Comparison of ENCODE assay signal across 8 mouse cellular contexts in genomic region chr9:108566815-108567776, GRCm38 (mm10). TPM values are rescaled to one million over a fixed set of nuclear protein-coding genes. Genes with fewer than 3 reads are reported as not detected.
DNase-seq lines count a peak whose midpoint lies in the region; ATAC-seq and TF ChIP-seq lines count a peak whose summit lies in the region.

Gene Ndufaf3 (minus strand): TSS chr9:108567434.

- ATAC-seq in activated CD4-positive, CD25-positive, alpha-beta regulatory T cell, adult 4 months: peak; percentile 72
- ATAC-seq in megakaryocyte progenitor cell, adult 5-6 weeks (replicated peaks; ENCODE audit: poor library complexity): peak; percentile 58

- H3K4me3 ChIP-seq in cortical plate, adult 2 months (ENCODE audit: insufficient read depth, low read length): peak within 1 kb of the TSS; percentile 63

- peaks cover 3% of the 10 kb centered on the region; the same call in 1 of the 2 replicates for H3K4me1 ChIP-seq in cortical plate, adult 2 months (ENCODE audit: control insufficient read depth, insufficient read depth, low read length)

- DNase-seq in gastrocnemius, adult 8-10 months (ENCODE audit: low spot score in 2 of 2): peak; percentile 93 to 94
- DNase-seq in induced T-regulatory cell, adult 2 months (ENCODE audit: low read depth): peak; percentile 97
- DNase-seq in left cerebral cortex, adult 9 months (ENCODE audit: low spot score in 2 of 2): peak; percentile 88 to 97
- peak; percentile 96 for DNase-seq in right cerebral cortex, postnatal 14 days
- peak; percentile 94 to 96 for DNase-seq in urinary bladder, postnatal 36 days (ENCODE audit: low spot score in 2 of 2)

- TF ChIP-seq POLR2A in cortical plate, adult 2 months (IDR thresholded peaks at IDR 0.05; ENCODE audit: extremely low read depth, insufficient read depth, low read length): peak; percentile 98

- peak within 1 kb of the TSS; percentile 89 for H3K27ac ChIP-seq in cortical plate, adult 2 months (ENCODE audit: insufficient read depth, low read length)

- peak; percentile 78 for TF ChIP-seq CTCF in cortical plate, adult 2 months (IDR thresholded peaks at IDR 0.05; ENCODE audit: extremely low read depth, insufficient read depth, low read length)

RNA-seq across cellular contexts. Expression of gene Ndufaf3, which starts in this region (rescaled TPM):
- 10 to 100 TPM; 58.2 to 74.6 TPM for polyA plus RNA-seq in activated CD4-positive, CD25-positive, alpha-beta regulatory T cell, adult 4 months (2017; shearing (Covaris generic))
- polyA plus RNA-seq in cortical plate, adult 2 months (2012; rRNA removed): 69.6 and 71.9 TPM in 2 replicates
- 10 to 100 TPM; 31.9 to 34.4 (median 33.0) TPM for total RNA-seq in gastrocnemius, adult 8-10 months (2022)
- 33.7 and 36.8 TPM in 2 replicates for total RNA-seq in megakaryocyte progenitor cell, adult 5-6 weeks (2015)
- 7.3 and 22.1 TPM in 2 replicates for total RNA-seq in megakaryocyte progenitor cell, adult 5-6 weeks (2017)

Comparison
In these comparisons a context has a peak if more than half of its experiments do, and no peak if none do; other contexts are left out.
1. Peak in every context shown above with its lines: DNase-seq, ATAC-seq, H3K4me3 ChIP-seq and H3K27ac ChIP-seq.